Mouse (Mus musculus): Measurements from ENCODE around the gene Olfr776. TPM values are rescaled to one million over a fixed set of nuclear protein-coding genes. Genes with fewer than 3 reads are reported as not detected.
"Not testable (repeated sequence)": the region's sequence is repeated elsewhere in the genome, so short reads cannot be mapped to it uniquely, and the experiment has no call there.

Gene Olfr776
- not detected in 2 replicates for polyA plus RNA-seq (2014; fragmentation: Nextera tagmentation; extraction: Ambion mirVana)

DNA sequence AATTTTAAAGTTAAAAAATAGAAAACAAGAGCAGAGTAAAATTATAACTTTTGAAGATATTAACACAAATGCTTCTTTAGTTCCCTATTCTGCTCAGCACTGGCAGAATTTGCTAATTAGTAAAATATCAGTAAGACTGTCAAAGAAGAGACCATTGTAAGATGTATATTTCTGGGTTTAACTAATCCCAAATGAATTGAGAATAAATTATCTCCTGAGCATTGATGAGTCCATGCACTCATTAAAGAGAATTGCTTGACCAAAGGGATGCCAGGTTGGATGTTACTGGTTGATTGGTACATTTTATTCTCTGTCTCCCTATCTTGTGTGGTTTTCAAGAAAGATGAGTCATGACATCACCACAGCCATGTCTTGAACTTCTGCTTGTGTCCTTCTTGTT is at the start of gene Olfr776:
Gene Olfr776, plus strand, starts transcription at position 301 of the 400 bp plus-strand sequence.
- ATAC-seq (ENCODE audit: low FRiP score): no peak
- H3K4me2 ChIP-seq (replicated peaks; ENCODE audit: low read depth, low read length): no peak within 1 kb of the TSS
- no peak within 1 kb of the TSS for H3K4me3 ChIP-seq (ENCODE audit: low read depth, low read length)
- H3K9ac ChIP-seq (ENCODE audit: low read depth, low read length): no peak within 1 kb of the TSS
- H3K27me3 ChIP-seq (ENCODE audit: control insufficient read depth, insufficient read depth, low read length): no peaks in the 10 kb centered on the region
- H3K27ac ChIP-seq (ENCODE audit: low read depth, low read length): no peak within 1 kb of the TSS
- H3K9me3 ChIP-seq (ENCODE audit: control insufficient read depth, low read length): no peaks in the 10 kb centered on the region
- no peaks in the 10 kb centered on the region for H3K4me1 ChIP-seq (replicated peaks; ENCODE audit: control insufficient read depth, insufficient read depth, low read length)
- no peaks in the 10 kb centered on the region for H3K36me3 ChIP-seq (ENCODE audit: control insufficient read depth, insufficient read depth, low read length)
- DNase-seq (ENCODE audit: low spot score): no peak

DNA sequence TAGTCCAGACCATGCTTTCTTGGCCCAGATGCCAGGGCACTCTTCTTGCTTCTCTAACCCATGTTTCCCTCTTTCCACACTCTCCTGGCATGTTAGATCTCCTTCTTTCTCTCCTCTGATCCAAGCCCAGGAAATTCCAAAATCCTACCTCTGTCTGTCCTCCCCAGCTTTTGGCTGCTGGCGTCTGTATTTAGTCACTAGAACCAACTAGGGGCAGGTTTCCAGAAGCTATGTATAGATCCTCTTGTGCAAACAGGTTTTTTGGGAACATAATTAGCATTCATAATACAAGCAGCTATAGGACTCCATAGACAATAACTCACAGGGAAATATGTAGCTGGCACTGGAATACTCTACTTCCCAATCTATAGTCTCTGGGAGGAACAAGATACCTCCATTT is 28.2 kb upstream of the Olfr776 start:
- H3K4me1 ChIP-seq (replicated peaks; ENCODE audit: control insufficient read depth, insufficient read depth, low read length): no peaks in the 10 kb centered on the region
- no peak for ATAC-seq (ENCODE audit: low FRiP score)
- no peaks in the 10 kb centered on the region for H3K36me3 ChIP-seq (ENCODE audit: control insufficient read depth, insufficient read depth, low read length)
- 73% methylated on average over 1 of the region's 1 CpGs for whole genome bisulfite sequencing
- H3K9ac ChIP-seq (ENCODE audit: low read depth, low read length): no peak overlapping the region
- H3K27me3 ChIP-seq (ENCODE audit: control insufficient read depth, insufficient read depth, low read length): no peaks in the 10 kb centered on the region
- no peaks in the 10 kb centered on the region for H3K9me3 ChIP-seq (ENCODE audit: control insufficient read depth, low read length)
- DNase-seq (ENCODE audit: low spot score): no peak
- no peak overlapping the region for H3K4me3 ChIP-seq (ENCODE audit: low read depth, low read length)
- no peak overlapping the region for H3K27ac ChIP-seq (ENCODE audit: low read depth, low read length)
- no peak overlapping the region for H3K4me2 ChIP-seq (replicated peaks; ENCODE audit: low read depth, low read length)

DNA sequence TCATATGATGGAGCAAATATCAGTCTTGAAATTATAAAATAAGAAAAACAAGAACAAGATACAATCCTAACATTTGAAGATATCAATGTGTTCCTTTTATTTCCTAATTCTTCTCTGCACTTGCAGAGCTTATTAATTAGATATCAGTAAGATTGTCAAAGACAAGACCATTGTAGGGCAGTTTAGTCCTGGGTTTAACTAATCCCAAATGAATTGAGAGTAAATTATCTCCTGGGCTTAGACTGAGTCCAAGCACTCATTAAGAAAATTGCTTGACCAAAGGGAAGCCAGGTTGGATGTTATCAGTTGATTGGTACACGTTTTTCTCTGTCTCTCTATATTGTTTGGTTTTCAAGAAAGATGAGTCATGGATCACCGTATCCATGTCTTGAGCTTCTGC is 23.0 kb upstream of the Olfr776 start, which contains the start of gene Olfr774:
Gene Olfr774, plus strand, starts transcription at position 301 of the 400 bp plus-strand sequence.
- Histone ChIP-seq H3K4me1 (replicated peaks; ENCODE audit: control insufficient read depth, insufficient read depth, low read length) (no peaks in the 10 kb centered on the region), H3K4me2 (replicated peaks; ENCODE audit: low read depth, low read length) (no peak within 1 kb of the TSS), H3K27ac (ENCODE audit: low read depth, low read length) (no peak within 1 kb of the TSS), H3K9me3 (ENCODE audit: control insufficient read depth, low read length) (no peaks in the 10 kb centered on the region), H3K36me3 (ENCODE audit: control insufficient read depth, insufficient read depth, low read length) (no peaks in the 10 kb centered on the region), H3K27me3 (ENCODE audit: control insufficient read depth, insufficient read depth, low read length) (no peaks in the 10 kb centered on the region), H3K4me3 (ENCODE audit: low read depth, low read length) (no peak within 1 kb of the TSS), H3K9ac (ENCODE audit: low read depth, low read length) (no peak within 1 kb of the TSS)
- WGBS: 72% methylated on average over 2 of the region's 2 CpGs
- ATAC-seq (ENCODE audit: low FRiP score) (no peak), DNase-seq (ENCODE audit: low spot score) (no peak)

- 80% methylated on average over 3 of the region's 3 CpGs for WGBS
- no peaks in the 10 kb centered on the region for H3K9me3 ChIP-seq (ENCODE audit: control insufficient read depth, low read length)
- no peaks in the 10 kb centered on the region for H3K4me1 ChIP-seq (replicated peaks; ENCODE audit: control insufficient read depth, insufficient read depth, low read length)
- H3K9ac ChIP-seq (ENCODE audit: low read depth, low read length): no peak within 1 kb of the TSS
- no peak within 1 kb of the TSS for H3K27ac ChIP-seq (ENCODE audit: low read depth, low read length)
- DNase-seq (ENCODE audit: low spot score) (no peak), ATAC-seq (ENCODE audit: low FRiP score) (no peak)
- H3K27me3 ChIP-seq (ENCODE audit: control insufficient read depth, insufficient read depth, low read length): no peaks in the 10 kb centered on the region
- H3K36me3 ChIP-seq (ENCODE audit: control insufficient read depth, insufficient read depth, low read length): no peaks in the 10 kb centered on the region
- H3K4me2 ChIP-seq (replicated peaks; ENCODE audit: low read depth, low read length): no peak within 1 kb of the TSS
- H3K4me3 ChIP-seq (ENCODE audit: low read depth, low read length): no peak within 1 kb of the TSS
Observed at GRCm38 (mm10) chr10:129248112-129248511, 10.8 kb upstream of the Olfr776 start, which contains the start of gene Olfr775. Gene Olfr775 (plus strand): TSS chr10:129248412.

DNA sequence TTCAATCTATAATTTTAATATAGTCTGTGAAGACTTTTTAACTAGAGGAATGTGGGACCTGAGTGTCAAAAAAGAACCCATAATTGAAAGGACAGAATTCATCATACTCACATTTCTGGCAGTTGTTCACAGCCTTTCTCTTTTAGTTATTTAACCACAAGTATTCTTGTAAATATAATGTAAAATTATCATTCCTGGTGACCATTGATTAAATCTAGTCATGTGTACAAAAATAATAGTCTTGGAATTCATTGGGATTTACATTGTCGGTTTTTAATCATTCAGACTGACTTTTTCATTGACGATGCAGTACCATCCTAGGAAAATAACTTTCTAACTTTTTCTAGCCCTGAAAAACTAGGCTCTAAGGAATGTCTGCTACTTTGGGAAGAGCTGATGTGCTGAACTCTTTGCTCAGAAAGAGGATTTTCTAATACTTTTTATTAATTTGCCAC is 12.2 kb downstream of the Olfr776 start, which contains the start of gene Olfr777:
Gene Olfr777, minus strand, starts transcription at position 405 of the 455 bp plus-strand sequence.
- no peak within 1 kb of the TSS for H3K4me3 ChIP-seq (ENCODE audit: low read depth, low read length)
- H3K9ac ChIP-seq (ENCODE audit: low read depth, low read length): no peak within 1 kb of the TSS
- no peak within 1 kb of the TSS for H3K27ac ChIP-seq (ENCODE audit: low read depth, low read length)
- no peaks in the 10 kb centered on the region for H3K27me3 ChIP-seq (ENCODE audit: control insufficient read depth, insufficient read depth, low read length)
- WGBS: 87% methylated on average over 2 of the region's 2 CpGs
- H3K4me1 ChIP-seq (replicated peaks; ENCODE audit: control insufficient read depth, insufficient read depth, low read length): no peaks in the 10 kb centered on the region
- H3K4me2 ChIP-seq (replicated peaks; ENCODE audit: low read depth, low read length): no peak within 1 kb of the TSS
- DNase-seq (ENCODE audit: low spot score) (no peak), ATAC-seq (ENCODE audit: low FRiP score) (no peak)
- H3K36me3 ChIP-seq (ENCODE audit: control insufficient read depth, insufficient read depth, low read length): no peaks in the 10 kb centered on the region
- no peaks in the 10 kb centered on the region for H3K9me3 ChIP-seq (ENCODE audit: control insufficient read depth, low read length)

DNA sequence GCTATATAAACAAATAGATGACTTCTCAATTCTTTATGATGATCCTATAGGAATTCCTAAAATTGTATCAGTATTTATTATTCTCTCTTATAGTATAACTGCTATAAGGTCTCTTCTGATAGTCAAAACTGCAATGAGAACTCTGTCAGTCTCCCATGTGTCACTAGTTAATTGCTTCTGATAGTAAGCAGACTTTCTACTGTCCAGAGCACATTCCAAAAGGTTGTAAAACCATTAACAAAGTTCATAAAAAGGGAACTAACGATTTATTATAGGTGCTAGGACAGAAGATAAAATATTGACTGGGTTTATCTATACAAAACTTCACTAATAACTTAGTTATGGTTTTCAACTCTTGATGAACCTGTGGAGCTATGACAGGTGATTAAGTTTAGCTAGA is 54.0 kb downstream of the Olfr776 start:
- not testable (repeated sequence) for H3K4me1 ChIP-seq (replicated peaks; ENCODE audit: control insufficient read depth, insufficient read depth, low read length); H3K36me3 ChIP-seq (ENCODE audit: control insufficient read depth, insufficient read depth, low read length); H3K4me2 ChIP-seq (replicated peaks; ENCODE audit: low read depth, low read length); H3K9ac ChIP-seq (ENCODE audit: low read depth, low read length); H3K27me3 ChIP-seq (ENCODE audit: control insufficient read depth, insufficient read depth, low read length); H3K27ac ChIP-seq (ENCODE audit: low read depth, low read length); ATAC-seq (ENCODE audit: low FRiP score); DNase-seq (ENCODE audit: low spot score); H3K4me3 ChIP-seq (ENCODE audit: low read depth, low read length); H3K9me3 ChIP-seq (ENCODE audit: control insufficient read depth, low read length)
- WGBS: 72% methylated on average over 1 of the region's 1 CpGs

DNA sequence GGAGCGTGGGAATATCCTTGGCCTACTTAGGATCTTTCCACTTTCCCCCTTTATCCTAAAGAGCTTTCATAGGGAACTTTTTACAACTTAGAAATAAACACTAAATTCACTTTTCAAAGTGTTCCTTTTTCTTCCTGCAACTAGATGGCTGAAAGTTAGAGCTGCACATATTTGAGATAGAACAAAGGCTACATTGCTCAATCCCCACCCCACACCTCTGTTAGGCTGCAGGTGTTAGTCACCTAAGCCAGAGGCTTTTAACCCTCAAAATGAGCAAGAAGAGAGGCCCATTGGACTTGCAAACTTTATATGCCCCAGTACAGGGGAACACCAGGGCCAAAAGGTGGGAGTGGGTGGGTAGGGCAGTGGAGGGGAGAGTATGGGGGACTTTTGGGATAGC is 54.6 kb downstream of the Olfr776 start:
- H3K4me1 ChIP-seq (replicated peaks; ENCODE audit: control insufficient read depth, insufficient read depth, low read length); H3K9me3 ChIP-seq (ENCODE audit: control insufficient read depth, low read length); ATAC-seq (ENCODE audit: low FRiP score); H3K36me3 ChIP-seq (ENCODE audit: control insufficient read depth, insufficient read depth, low read length); H3K27me3 ChIP-seq (ENCODE audit: control insufficient read depth, insufficient read depth, low read length); H3K4me3 ChIP-seq (ENCODE audit: low read depth, low read length); H3K4me2 ChIP-seq (replicated peaks; ENCODE audit: low read depth, low read length); H3K27ac ChIP-seq (ENCODE audit: low read depth, low read length); H3K9ac ChIP-seq (ENCODE audit: low read depth, low read length); DNase-seq (ENCODE audit: low spot score): not testable (repeated sequence)
- WGBS: no CpG with 5 or more reads among the region's 1 CpGs

Other genes with a start within 250 kb of the Olfr776 start
- not detected in 2 replicates for gene Olfr763, start 248.3 kb upstream of the Olfr776 start, polyA plus RNA-seq (2014; fragmentation: Nextera tagmentation; extraction: Ambion mirVana)
- gene Olfr764-ps1, start 219.2 kb upstream of the Olfr776 start, polyA plus RNA-seq (2014; fragmentation: Nextera tagmentation; extraction: Ambion mirVana): not detected in 2 replicates
- gene Olfr765, start 209.1 kb upstream of the Olfr776 start, polyA plus RNA-seq (2014; fragmentation: Nextera tagmentation; extraction: Ambion mirVana): not detected in 2 replicates
- gene Olfr766-ps1, start 190.2 kb upstream of the Olfr776 start, polyA plus RNA-seq (2014; fragmentation: Nextera tagmentation; extraction: Ambion mirVana): not detected in 2 replicates
- gene Olfr767, start 176.2 kb upstream of the Olfr776 start, polyA plus RNA-seq (2014; fragmentation: Nextera tagmentation; extraction: Ambion mirVana): not detected in 2 replicates
- not detected in 2 replicates for gene Olfr768, start 159.8 kb upstream of the Olfr776 start, polyA plus RNA-seq (2014; fragmentation: Nextera tagmentation; extraction: Ambion mirVana)
- not detected in 2 replicates for gene Olfr769, start 141.3 kb upstream of the Olfr776 start, polyA plus RNA-seq (2014; fragmentation: Nextera tagmentation; extraction: Ambion mirVana)
- gene Olfr770, start 120.1 kb upstream of the Olfr776 start, polyA plus RNA-seq (2014; fragmentation: Nextera tagmentation; extraction: Ambion mirVana): not detected in 2 replicates
- not detected in 2 replicates for gene Olfr771, start 94.4 kb upstream of the Olfr776 start, polyA plus RNA-seq (2014; fragmentation: Nextera tagmentation; extraction: Ambion mirVana)
- not detected in 2 replicates for gene Olfr772, start 81.2 kb upstream of the Olfr776 start, polyA plus RNA-seq (2014; fragmentation: Nextera tagmentation; extraction: Ambion mirVana)
- not detected in 2 replicates for gene Olfr773, start 71.7 kb upstream of the Olfr776 start, polyA plus RNA-seq (2014; fragmentation: Nextera tagmentation; extraction: Ambion mirVana)
- gene Olfr774, start 22.9 kb upstream of the Olfr776 start, polyA plus RNA-seq (2014; fragmentation: Nextera tagmentation; extraction: Ambion mirVana): not detected in 2 replicates
- gene Olfr775, start 10.7 kb upstream of the Olfr776 start, polyA plus RNA-seq (2014; fragmentation: Nextera tagmentation; extraction: Ambion mirVana): not detected in 2 replicates
- gene Olfr777, start 12.4 kb downstream of the Olfr776 start, polyA plus RNA-seq (2014; fragmentation: Nextera tagmentation; extraction: Ambion mirVana): not detected in 2 replicates
- not detected in 2 replicates for gene Olfr780, start 59.0 kb downstream of the Olfr776 start, polyA plus RNA-seq (2014; fragmentation: Nextera tagmentation; extraction: Ambion mirVana)
- not detected in 2 replicates for gene Olfr781, start 69.7 kb downstream of the Olfr776 start, polyA plus RNA-seq (2014; fragmentation: Nextera tagmentation; extraction: Ambion mirVana)
- not detected in 2 replicates for gene Olfr782, start 89.7 kb downstream of the Olfr776 start, polyA plus RNA-seq (2014; fragmentation: Nextera tagmentation; extraction: Ambion mirVana)
- gene Olfr784, start 125.0 kb downstream of the Olfr776 start, polyA plus RNA-seq (2014; fragmentation: Nextera tagmentation; extraction: Ambion mirVana): 0.04 TPM in 1 of 2 replicates, not detected in the other
- gene Olfr785, start 146.3 kb downstream of the Olfr776 start, polyA plus RNA-seq (2014; fragmentation: Nextera tagmentation; extraction: Ambion mirVana): not detected in 2 replicates
- gene Olfr786, start 168.2 kb downstream of the Olfr776 start, polyA plus RNA-seq (2014; fragmentation: Nextera tagmentation; extraction: Ambion mirVana): not detected in 2 replicates
- gene Olfr787, start 202.7 kb downstream of the Olfr776 start, polyA plus RNA-seq (2014; fragmentation: Nextera tagmentation; extraction: Ambion mirVana): not detected in 2 replicates
- not detected in 2 replicates for gene Olfr788, start 211.9 kb downstream of the Olfr776 start, polyA plus RNA-seq (2014; fragmentation: Nextera tagmentation; extraction: Ambion mirVana)
- gene Olfr789, start 225.6 kb downstream of the Olfr776 start, polyA plus RNA-seq (2014; fragmentation: Nextera tagmentation; extraction: Ambion mirVana): not detected in 2 replicates
- not detected in 2 replicates for gene Olfr790, start 239.4 kb downstream of the Olfr776 start, polyA plus RNA-seq (2014; fragmentation: Nextera tagmentation; extraction: Ambion mirVana)